Mouse (Mus musculus): ENCODE results near the gene Ppp2r1b. TPM values are rescaled to one million over a fixed set of nuclear protein-coding genes. Genes with fewer than 3 reads are reported as not detected.
A peak's percentile ranks its signal among the peaks of the same experiment; 100 is the strongest.

The Ppp2r1b gene
- total RNA-seq, 2 experiments from 2014 or later, result 35.1 to 36.5 TPM

- DNase-seq, result no peak
Observed at GRCm38 (mm10) chr9:50836097-50836496, 9.0 kb upstream of the Ppp2r1b start.

GRCm38 (mm10) chr9:50841079-50841789 lies 3.9 kb upstream of the Ppp2r1b start:
- DNase-seq, result peak; percentile 44

- no peak for DNase-seq
Observed at GRCm38 (mm10) chr9:50845547-50845946, 446 bp downstream of the Ppp2r1b start.

- DNase-seq, result no peak
Observed at GRCm38 (mm10) chr9:50847133-50847532, 2.0 kb downstream of the Ppp2r1b start.

- no peak for DNase-seq
Observed at GRCm38 (mm10) chr9:50847606-50848368, 2.7 kb downstream of the Ppp2r1b start.

GRCm38 (mm10) chr9:50848821-50849220 lies 3.7 kb downstream of the Ppp2r1b start:
- no peak for DNase-seq

- peak; percentile 95 for DNase-seq
Observed at GRCm38 (mm10) chr9:50849249-50849648, 4.1 kb downstream of the Ppp2r1b start.

- DNase-seq, result no peak
Observed at GRCm38 (mm10) chr9:50849755-50850154, 4.7 kb downstream of the Ppp2r1b start.

GRCm38 (mm10) chr9:50850271-50850670 lies 5.2 kb downstream of the Ppp2r1b start:
- no peak for DNase-seq

GRCm38 (mm10) chr9:50850713-50851112 lies 5.6 kb downstream of the Ppp2r1b start:
- DNase-seq, result no peak

- DNase-seq, result peak; percentile 23
Observed at GRCm38 (mm10) chr9:50852634-50853349, 7.7 kb downstream of the Ppp2r1b start.

- DNase-seq, result no peak
Observed at GRCm38 (mm10) chr9:50854376-50854775, 9.3 kb downstream of the Ppp2r1b start.

GRCm38 (mm10) chr9:50855133-50855766 lies 10.1 kb downstream of the Ppp2r1b start:
- DNase-seq, result no peak

GRCm38 (mm10) chr9:50855780-50856179 lies 10.7 kb downstream of the Ppp2r1b start:
- no peak for DNase-seq

- peak; percentile 98 for DNase-seq
Observed at GRCm38 (mm10) chr9:50856341-50857081, 11.4 kb downstream of the Ppp2r1b start.

- DNase-seq, result no peak
Observed at GRCm38 (mm10) chr9:50857082-50857641, 12.1 kb downstream of the Ppp2r1b start.

- DNase-seq, result no peak
Observed at GRCm38 (mm10) chr9:50858681-50859080, 13.6 kb downstream of the Ppp2r1b start.

- no peak for DNase-seq
Observed at GRCm38 (mm10) chr9:50861119-50861839, 16.2 kb downstream of the Ppp2r1b start.

- no peak for DNase-seq
Observed at GRCm38 (mm10) chr9:50863824-50864223, 18.7 kb downstream of the Ppp2r1b start.

GRCm38 (mm10) chr9:50864877-50865276 lies 19.8 kb downstream of the Ppp2r1b start:
- no peak for DNase-seq

- no peak for DNase-seq
Observed at GRCm38 (mm10) chr9:50865803-50866202, 20.7 kb downstream of the Ppp2r1b start.
